Mouse (Mus musculus): ENCODE data around the gene C77080.

C77080 gene

GRCm38 (mm10) chr4:129237843-129238441 is 23.3 kb downstream of the C77080 start:
- DNase-seq: peak; percentile 74 to 84

- DNase-seq: no peak
These were observed 24.9 kb downstream of the C77080 start for GRCm38 (mm10) chr4:129236236-129236813.

- DNase-seq: no peak
These were observed 26.1 kb downstream of the C77080 start for GRCm38 (mm10) chr4:129235147-129235546.

- DNase-seq: peak in 1 of 2 experiments; percentile 38
These were observed 26.7 kb downstream of the C77080 start for GRCm38 (mm10) chr4:129234488-129234887.

GRCm38 (mm10) chr4:129232561-129233360 is 28.4 kb downstream of the C77080 start:
- DNase-seq: no peak

DNA sequence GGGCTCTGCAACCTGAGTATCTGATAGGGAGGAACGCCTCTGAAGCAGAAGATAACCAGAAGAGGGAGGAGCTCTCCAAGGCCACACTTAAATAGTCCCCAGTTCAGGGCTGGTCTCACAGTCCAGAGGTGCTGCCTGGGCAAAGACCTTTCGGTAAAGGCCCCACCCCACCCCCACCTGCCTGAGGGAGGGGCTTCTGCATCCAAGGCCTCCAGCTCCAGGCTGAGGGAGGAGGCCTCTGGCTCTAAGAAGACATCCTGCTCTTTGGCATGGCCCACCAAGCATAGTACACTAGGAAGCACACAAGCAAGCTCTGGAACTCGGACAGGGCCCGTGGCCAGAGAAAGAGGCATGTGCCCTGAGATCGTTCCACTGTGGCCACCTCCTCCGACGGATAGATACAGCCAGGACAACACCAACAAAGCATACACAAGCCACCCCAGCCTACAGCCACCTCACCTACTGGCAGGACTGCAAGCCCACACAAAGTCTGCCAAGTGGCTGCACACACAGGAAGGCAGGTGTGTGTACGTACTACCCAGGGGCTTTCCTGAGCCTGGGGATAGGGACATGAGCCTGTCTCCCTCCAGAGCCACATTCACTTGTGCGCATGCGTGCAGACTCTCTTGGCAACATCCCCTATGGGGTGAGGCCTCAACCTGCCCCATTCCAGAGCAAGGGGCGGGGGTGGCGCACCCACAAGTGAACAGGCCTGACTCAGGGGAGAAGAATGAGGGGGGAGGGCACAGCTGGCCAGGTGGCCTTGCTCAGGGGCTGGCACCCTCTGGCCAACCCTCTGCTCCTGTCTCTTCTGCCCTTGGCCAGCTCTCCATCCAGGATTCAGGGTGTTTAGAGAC is 29.4 kb downstream of the C77080 start:
- peak; percentile 57 to 72 for DNase-seq

- no peak for DNase-seq
These were observed 30.3 kb downstream of the C77080 start for GRCm38 (mm10) chr4:129230926-129231325.

GRCm38 (mm10) chr4:129227985-129228381 is 33.2 kb downstream of the C77080 start:
- peak; percentile 73 to 80 for DNase-seq

DNA sequence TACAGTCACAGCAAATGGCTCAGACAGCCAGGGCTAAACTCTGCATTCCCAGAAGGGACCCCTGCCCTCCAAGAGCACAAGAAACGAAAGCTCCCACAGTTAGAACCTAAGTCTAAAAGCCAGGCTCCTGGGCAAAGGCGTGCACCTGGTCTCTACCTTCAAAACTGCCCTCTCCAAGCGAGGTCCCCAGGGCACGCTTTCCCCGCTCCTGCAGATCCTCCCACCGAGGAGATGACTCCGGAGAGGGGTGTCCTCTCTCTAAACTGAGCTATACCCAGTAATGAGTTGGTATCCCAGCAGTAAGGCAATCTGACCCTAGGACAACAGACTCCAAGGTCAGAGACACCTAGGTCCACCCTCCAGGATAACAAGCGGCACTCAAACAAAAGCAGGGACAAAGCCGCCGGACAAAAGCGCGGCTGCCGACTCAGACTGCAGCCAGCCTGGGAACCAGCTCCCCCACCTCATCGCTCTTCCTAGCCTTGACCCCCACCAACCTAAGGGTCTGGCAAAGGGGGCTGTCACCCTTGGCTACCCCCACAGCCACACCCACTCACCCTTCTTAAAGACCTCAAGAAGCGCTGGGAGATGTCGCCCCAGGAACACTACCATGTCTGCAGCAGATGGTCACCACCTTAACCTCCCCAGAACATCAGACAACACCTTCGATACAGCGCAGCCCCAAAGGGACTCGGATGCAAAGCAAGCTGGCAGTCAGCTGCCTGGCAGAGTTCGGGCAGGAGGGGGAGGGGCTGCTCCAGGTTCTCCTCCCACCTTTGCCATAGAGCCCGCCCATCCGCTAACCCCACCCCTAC is 33.8 kb downstream of the C77080 start:
- DNase-seq: peak; percentile 59 to 76

DNA sequence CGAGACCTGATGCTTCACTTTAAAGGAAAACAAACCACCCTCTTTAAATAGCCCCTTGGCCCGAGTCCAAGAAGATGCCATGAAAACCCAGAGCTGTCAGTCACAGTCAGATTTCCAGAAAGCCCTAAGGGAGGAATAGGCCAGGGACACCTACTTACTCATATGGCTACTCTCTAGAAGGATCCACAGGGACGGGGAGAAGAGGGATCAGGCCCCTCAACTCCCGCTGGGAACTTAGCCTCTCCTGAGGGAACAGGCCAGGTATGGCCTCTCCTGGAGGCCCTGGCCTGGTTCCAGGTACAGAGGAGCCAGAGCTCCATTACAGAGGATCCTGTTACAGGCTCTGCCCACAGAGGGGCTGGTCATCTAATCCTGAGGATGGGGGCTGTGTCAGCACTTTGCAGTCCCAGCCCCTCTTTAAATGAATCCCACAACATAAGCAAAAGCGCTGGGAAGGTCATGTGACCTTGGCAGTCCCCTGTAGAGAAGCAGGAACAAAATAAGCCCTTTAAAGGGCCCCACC is 34.7 kb downstream of the C77080 start:
- peak; percentile 67 to 73 for DNase-seq

GRCm38 (mm10) chr4:129225315-129225714 is 35.9 kb downstream of the C77080 start:
- no peak for DNase-seq

DNA sequence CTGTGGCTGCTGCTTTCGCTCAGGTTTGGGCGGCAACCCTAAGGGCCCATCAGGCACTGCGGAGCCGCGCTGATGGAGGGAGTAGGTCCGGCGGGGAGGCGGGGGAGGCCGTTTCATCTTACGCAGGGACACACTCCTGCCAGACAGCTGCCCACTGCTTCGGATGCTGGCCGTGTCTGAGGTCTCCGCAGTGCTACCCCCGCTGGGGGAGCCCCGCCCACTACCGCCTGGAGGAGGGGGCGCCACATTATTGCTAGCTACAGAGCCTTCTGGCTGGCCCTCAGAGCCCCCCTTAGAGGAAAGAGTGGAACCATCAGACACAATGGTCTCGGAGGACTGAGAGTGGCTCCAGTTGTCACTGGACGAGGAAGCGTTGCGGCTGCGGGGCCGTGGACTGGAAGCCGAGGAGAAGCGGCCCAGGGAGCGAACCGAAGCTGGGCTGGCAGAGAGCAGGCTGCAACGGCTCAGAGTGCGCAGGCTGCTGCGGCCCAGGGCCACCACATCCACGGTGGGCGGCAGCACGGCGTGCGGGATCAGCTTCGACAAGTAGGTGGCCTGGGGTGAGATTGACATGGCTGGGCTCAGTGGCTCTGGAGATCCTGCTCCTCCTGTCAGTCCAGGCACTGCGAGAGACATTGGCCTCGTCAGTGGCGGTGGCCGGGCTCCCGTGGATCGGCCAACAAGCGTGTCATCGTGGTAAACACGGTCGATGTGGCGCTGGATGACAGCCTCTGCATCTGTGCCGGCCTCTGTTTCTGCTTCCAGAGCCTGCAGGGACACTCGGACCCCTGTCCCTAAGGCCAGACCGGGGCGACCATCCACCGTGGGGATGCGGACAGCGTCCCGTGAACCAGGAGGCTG is 37.6 kb downstream of the C77080 start:
- DNase-seq: peak; percentile 61 to 73

DNA sequence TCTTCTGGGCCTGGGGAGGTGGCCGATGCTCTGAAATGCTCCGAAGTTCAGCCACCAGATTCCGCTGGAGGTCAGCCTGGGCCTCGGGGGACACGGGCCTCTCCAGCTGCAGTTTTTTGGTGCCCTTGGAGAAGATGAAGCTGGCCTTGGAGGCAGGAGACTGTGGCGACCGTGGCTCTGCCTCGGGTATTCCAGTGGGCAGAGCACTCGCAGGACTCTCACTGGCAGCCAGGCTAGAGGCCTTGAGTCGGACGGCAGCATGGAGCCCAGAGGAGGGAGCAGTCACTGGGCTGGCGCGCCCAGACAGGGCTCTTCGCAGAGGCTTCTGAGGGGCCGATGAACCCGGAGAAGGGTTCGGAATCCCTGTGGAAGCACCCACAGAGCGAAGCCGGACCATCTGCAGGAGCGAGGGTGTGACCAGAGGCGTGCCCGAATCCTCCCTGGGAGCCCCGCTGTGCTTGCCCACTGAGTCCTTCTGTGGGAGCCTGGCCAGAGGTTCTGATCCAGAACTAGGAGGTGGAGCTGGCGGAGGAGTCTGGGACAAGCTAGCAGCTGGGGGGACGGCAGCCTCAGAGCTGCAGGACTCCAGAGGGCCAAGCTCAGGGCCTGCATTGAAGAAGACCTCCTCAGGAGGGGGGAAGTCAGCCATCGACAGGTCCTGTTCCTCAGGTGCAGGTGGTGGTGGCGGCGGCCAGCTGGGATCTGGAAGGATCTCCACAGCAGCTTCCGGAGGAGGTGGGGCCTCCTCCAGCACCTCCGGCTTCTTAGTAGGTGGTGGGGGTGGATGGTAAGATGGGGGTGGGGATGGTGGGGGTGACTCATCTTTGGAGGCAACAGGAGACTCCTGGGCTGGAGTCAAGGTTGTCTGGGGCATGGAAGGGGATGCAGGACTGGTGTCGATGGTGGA is 38.9 kb downstream of the C77080 start:
- DNase-seq: peak in 1 of 2 experiments; percentile 4

DNA sequence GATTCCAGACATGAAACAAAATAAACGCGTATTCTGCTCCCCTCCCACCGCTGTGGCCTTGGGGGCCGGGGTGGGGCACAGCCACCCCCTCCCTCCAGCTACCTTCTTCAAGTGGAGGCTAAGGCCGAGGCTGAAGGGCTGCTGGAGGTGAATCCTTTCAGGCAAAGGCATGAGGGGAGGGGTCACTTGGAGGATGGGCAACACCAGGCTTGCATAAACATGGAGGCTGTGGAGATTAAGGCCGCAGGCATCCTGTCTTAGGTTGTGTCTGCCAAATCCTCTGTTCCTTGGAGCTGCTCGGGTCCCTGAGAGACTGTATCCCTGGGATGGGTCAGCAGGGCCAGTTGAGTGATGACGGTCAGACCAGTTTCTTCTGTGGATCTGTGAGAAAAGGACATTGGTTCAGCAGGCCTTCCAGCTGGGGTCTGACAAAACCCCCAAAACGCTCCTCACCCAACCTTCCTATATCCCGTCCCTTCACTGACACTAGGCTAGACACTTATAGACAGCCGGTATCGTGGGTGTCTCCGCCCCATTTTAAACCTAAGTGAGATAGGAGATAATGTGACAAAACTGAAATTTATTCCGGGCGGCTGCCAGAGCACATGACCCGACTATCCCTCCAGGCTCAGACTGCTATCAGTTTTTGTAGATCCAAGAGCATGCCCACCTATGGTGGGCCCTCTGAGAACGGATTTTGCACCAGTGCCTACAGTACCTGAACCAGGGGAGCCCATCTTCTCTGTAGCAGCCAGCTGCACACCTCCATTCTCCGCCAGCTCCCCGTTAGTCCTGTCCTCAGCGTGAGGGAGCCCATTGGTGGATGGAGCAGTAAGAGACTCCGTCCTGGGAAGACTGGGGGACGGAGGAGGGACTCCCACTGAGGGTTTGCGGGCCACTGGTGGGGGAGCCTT is 39.9 kb downstream of the C77080 start:
- peak in 1 of 2 experiments; percentile 1 for DNase-seq

- peak in 1 of 2 experiments; percentile 8 for DNase-seq
These were observed 40.7 kb downstream of the C77080 start for GRCm38 (mm10) chr4:129220376-129221089.

GRCm38 (mm10) chr4:129219198-129219597 is 42.0 kb downstream of the C77080 start:
- no peak for DNase-seq

DNA sequence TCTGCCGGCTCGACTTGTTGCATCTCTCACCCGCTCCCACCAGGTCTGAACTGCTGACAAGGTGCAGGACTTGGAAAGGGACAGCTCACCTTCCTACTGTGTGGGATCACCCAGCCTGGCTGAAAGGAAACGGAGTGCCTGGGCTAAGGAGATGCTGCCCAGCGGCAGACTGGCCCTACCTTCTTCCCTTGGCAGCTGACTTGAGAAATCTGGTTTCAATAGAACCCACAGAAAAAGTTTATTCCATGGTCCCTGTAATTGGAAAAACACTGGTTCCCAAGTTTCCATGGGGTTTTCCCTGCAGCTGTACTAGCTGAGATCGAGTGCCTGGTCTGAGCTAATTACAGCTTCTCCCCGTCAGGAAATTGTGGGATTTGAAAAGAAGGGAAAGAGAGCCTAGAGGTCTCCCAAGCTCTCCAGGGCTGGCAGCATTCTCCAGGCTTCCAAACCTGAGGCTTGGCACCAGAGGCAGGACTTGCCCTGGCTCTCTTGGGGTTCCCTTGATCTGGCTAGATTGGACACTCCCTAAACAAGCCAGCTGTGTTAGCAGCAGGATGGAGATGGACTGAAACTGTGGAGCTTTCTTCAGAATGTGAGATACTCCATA is 42.5 kb downstream of the C77080 start:
- no peak for DNase-seq

Measured in kidney, postnatal 4 days (tissue).